Mouse (Mus musculus): ENCODE data around the gene Cox6b1. TPM values are rescaled to one million over a fixed set of nuclear protein-coding genes. Genes with fewer than 3 reads are reported as not detected.
A peak's percentile ranks its signal among the peaks of the same experiment; 100 is the strongest.

Cox6b1 gene
- total and polyA plus RNA-seq, 2 experiments = 399 to 640 TPM

- no peaks in the 10 kb centered on the region; the same call in 1 of the 2 replicates for H3K36me3 ChIP-seq (ENCODE audit: control insufficient read depth, insufficient read depth, low read length)
- TF ChIP-seq CTCF (IDR thresholded peaks at IDR 0.05; ENCODE audit: low read depth, low read length) (no peak), POLR2A (IDR thresholded peaks at IDR 0.05; ENCODE audit: extremely low read depth, insufficient read depth, low read length) (no peak)
- peaks cover 7% of the 10 kb centered on the region; the same call in 1 of the 2 replicates for H3K4me1 ChIP-seq (ENCODE audit: control insufficient read depth, insufficient read depth, low read length)
- peak overlapping the region; percentile 90 for H3K27ac ChIP-seq (replicated peaks; ENCODE audit: insufficient read depth, low read depth, low read length)
- peak overlapping the region; percentile 99 for H3K9ac ChIP-seq (ENCODE audit: low read depth, low read length)
- peak; percentile 38 for DNase-seq (ENCODE audit: extremely low read depth, low read depth, low spot score)
- peaks cover 23% of the 10 kb centered on the region for H3K79me2 ChIP-seq (ENCODE audit: control insufficient read depth, insufficient read depth, low read length)
- H3K4me3 ChIP-seq (ENCODE audit: insufficient read depth, low read depth, low read length) = peak overlapping the region; percentile 93
- WGBS = 0% methylated on average over 63 of the region's 67 CpGs
- no peaks in the 10 kb centered on the region for H3K27me3 ChIP-seq (ENCODE audit: control insufficient read depth, insufficient read depth, low read length)
These were observed 37.9 kb downstream of the Cox6b1 start for GRCm38 (mm10) chr7:30587842-30588667.

- H3K27ac ChIP-seq (replicated peaks; ENCODE audit: insufficient read depth, low read depth, low read length) = no peak overlapping the region
- 89% methylated on average over 28 of the region's 28 CpGs for WGBS
- no peaks in the 10 kb centered on the region for H3K27me3 ChIP-seq (ENCODE audit: control insufficient read depth, insufficient read depth, low read length)
- H3K9ac ChIP-seq (ENCODE audit: low read depth, low read length) = no peak overlapping the region
- TF ChIP-seq POLR2A (IDR thresholded peaks at IDR 0.05; ENCODE audit: extremely low read depth, insufficient read depth, low read length) = no peak
- no peak for TF ChIP-seq CTCF (IDR thresholded peaks at IDR 0.05; ENCODE audit: low read depth, low read length)
- peaks cover 8% of the 10 kb centered on the region for H3K36me3 ChIP-seq (ENCODE audit: control insufficient read depth, insufficient read depth, low read length)
- no peak for DNase-seq (ENCODE audit: extremely low read depth, low read depth, low spot score)
- H3K4me1 ChIP-seq (ENCODE audit: control insufficient read depth, insufficient read depth, low read length) = peaks cover 7% of the 10 kb centered on the region; the same call in 1 of the 2 replicates
- peaks cover 25% of the 10 kb centered on the region for H3K79me2 ChIP-seq (ENCODE audit: control insufficient read depth, insufficient read depth, low read length)
- no peak overlapping the region for H3K4me3 ChIP-seq (ENCODE audit: insufficient read depth, low read depth, low read length)
These were observed 39.4 kb downstream of the Cox6b1 start for GRCm38 (mm10) chr7:30586455-30587020.

GRCm38 (mm10) chr7:30585170-30585569, 40.8 kb downstream of the Cox6b1 start:
- H3K27me3 ChIP-seq (ENCODE audit: control insufficient read depth, insufficient read depth, low read length) = no peaks in the 10 kb centered on the region
- H3K4me3 ChIP-seq (ENCODE audit: insufficient read depth, low read depth, low read length) = no peak overlapping the region
- TF ChIP-seq CTCF (IDR thresholded peaks at IDR 0.05; ENCODE audit: low read depth, low read length) (no peak), POLR2A (IDR thresholded peaks at IDR 0.05; ENCODE audit: extremely low read depth, insufficient read depth, low read length) (no peak)
- WGBS = 97% methylated on average over 7 of the region's 7 CpGs
- H3K27ac ChIP-seq (replicated peaks; ENCODE audit: insufficient read depth, low read depth, low read length) = no peak overlapping the region
- no peak for DNase-seq (ENCODE audit: extremely low read depth, low read depth, low spot score)
- peaks cover 2% of the 10 kb centered on the region; the same call in 1 of the 2 replicates for H3K4me1 ChIP-seq (ENCODE audit: control insufficient read depth, insufficient read depth, low read length)
- no peak overlapping the region for H3K9ac ChIP-seq (ENCODE audit: low read depth, low read length)
- peaks cover 28% of the 10 kb centered on the region for H3K79me2 ChIP-seq (ENCODE audit: control insufficient read depth, insufficient read depth, low read length)
- peaks cover 14% of the 10 kb centered on the region for H3K36me3 ChIP-seq (ENCODE audit: control insufficient read depth, insufficient read depth, low read length)

- no peak overlapping the region for H3K27ac ChIP-seq (replicated peaks; ENCODE audit: insufficient read depth, low read depth, low read length)
- no peak overlapping the region for H3K9ac ChIP-seq (ENCODE audit: low read depth, low read length)
- no peak overlapping the region for H3K4me3 ChIP-seq (ENCODE audit: insufficient read depth, low read depth, low read length)
- no peaks in the 10 kb centered on the region for H3K27me3 ChIP-seq (ENCODE audit: control insufficient read depth, insufficient read depth, low read length)
- TF ChIP-seq POLR2A (IDR thresholded peaks at IDR 0.05; ENCODE audit: extremely low read depth, insufficient read depth, low read length) (no peak), CTCF (IDR thresholded peaks at IDR 0.05; ENCODE audit: low read depth, low read length) (no peak)
- 95% methylated on average over 10 of the region's 10 CpGs for WGBS
- H3K79me2 ChIP-seq (ENCODE audit: control insufficient read depth, insufficient read depth, low read length) = peaks cover 28% of the 10 kb centered on the region
- no peak for DNase-seq (ENCODE audit: extremely low read depth, low read depth, low spot score)
- peaks cover 21% of the 10 kb centered on the region for H3K36me3 ChIP-seq (ENCODE audit: control insufficient read depth, insufficient read depth, low read length)
- H3K4me1 ChIP-seq (ENCODE audit: control insufficient read depth, insufficient read depth, low read length) = peaks cover 2% of the 10 kb centered on the region; the same call in 1 of the 2 replicates
These were observed 41.6 kb downstream of the Cox6b1 start for GRCm38 (mm10) chr7:30584339-30584738.

- H3K4me1 ChIP-seq (ENCODE audit: control insufficient read depth, insufficient read depth, low read length) = no peaks in the 10 kb centered on the region
- no peak for DNase-seq (ENCODE audit: extremely low read depth, low read depth, low spot score)
- no peaks in the 10 kb centered on the region for H3K27me3 ChIP-seq (ENCODE audit: control insufficient read depth, insufficient read depth, low read length)
- WGBS = 92% methylated on average over 16 of the region's 16 CpGs
- peaks cover 12% of the 10 kb centered on the region for H3K79me2 ChIP-seq (ENCODE audit: control insufficient read depth, insufficient read depth, low read length)
- TF ChIP-seq POLR2A (IDR thresholded peaks at IDR 0.05; ENCODE audit: extremely low read depth, insufficient read depth, low read length) (no peak), CTCF (IDR thresholded peaks at IDR 0.05; ENCODE audit: low read depth, low read length) (no peak)
- H3K4me3 ChIP-seq (ENCODE audit: insufficient read depth, low read depth, low read length) = no peak overlapping the region
- H3K9ac ChIP-seq (ENCODE audit: low read depth, low read length) = no peak overlapping the region
- no peak overlapping the region for H3K27ac ChIP-seq (replicated peaks; ENCODE audit: insufficient read depth, low read depth, low read length)
- peaks cover 40% of the 10 kb centered on the region for H3K36me3 ChIP-seq (ENCODE audit: control insufficient read depth, insufficient read depth, low read length)
These were observed 44.4 kb downstream of the Cox6b1 start for GRCm38 (mm10) chr7:30581547-30581946.

All from liver, adult 2 months (tissue).